Mouse (Mus musculus) heart, embryonic 14.5 days (tissue): ENCODE measurements at regions not wholly inside any gene's neighbourhood (a gene's known extent, or its start where the extent isn't known, plus 50 kb on each side); places are given as distances from the start of the nearest gene placed in this dataset.

Experiments used
- ATAC-seq: fragments of 200-750 bp; cut with Nextera tagmentation; 2 replicates; pipeline ENCODE4 v1.8.0; 2017; ENCODE audit warnings: low read depth, moderate TSS enrichment; ENCODE audit not compliant: insufficient number of reproducible peaks, insufficient read depth, low FRiP score
- H3K27ac ChIP-seq, 2 experiments: fragments of 200-500 bp in 1 of 2; fragments of 300-500 bp in 1 of 2; sonication (generic) in 1 of 2; replicated peaks in 1 of 2; 2 replicates each; pipeline ENCODE4 v1.5.1; 2012 to 2014; ENCODE audit warnings: low read depth in 2 of 2, low read length in 2 of 2, control low read depth in 1 of 2, mild to moderate bottlenecking in 1 of 2, mixed read lengths in 1 of 2; ENCODE audit not compliant: control insufficient read depth in 1 of 2, insufficient read depth in 1 of 2
- H3K27me3 ChIP-seq: fragments of 300-500 bp; sonication (generic); 2 replicates; pipeline ENCODE4 v1.6.1; 2014; ENCODE audit warnings: mild to moderate bottlenecking, low read length, control low read depth; ENCODE audit not compliant: control insufficient read depth, insufficient read depth
- H3K36me3 ChIP-seq: fragments of 300-500 bp; sonication (generic); 2 replicates; pipeline ENCODE4 v1.6.1; 2014; ENCODE audit warnings: mild to moderate bottlenecking, control low read depth, low read length, mixed read lengths; ENCODE audit not compliant: control insufficient read depth, insufficient read depth
- H3K4me1 ChIP-seq, 2 experiments: fragments of 200-500 bp in 1 of 2; fragments of 300-500 bp in 1 of 2; sonication (generic) in 1 of 2; 2 replicates each; pipeline ENCODE4 v1.6.1; 2012 to 2014; ENCODE audit warnings: low read length in 2 of 2, control low read depth in 1 of 2, mixed read lengths in 1 of 2; ENCODE audit not compliant: control insufficient read depth in 2 of 2, insufficient read depth in 2 of 2
- H3K4me2 ChIP-seq: fragments of 300-500 bp; sonication (generic); 2 replicates; pipeline ENCODE4 v1.6.1; 2014; ENCODE audit warnings: mild to moderate bottlenecking, low read length
- H3K4me3 ChIP-seq, 2 experiments: fragments of 200-500 bp in 1 of 2; fragments of 300-500 bp in 1 of 2; sonication (generic) in 1 of 2; 2 replicates each; pipeline ENCODE4 v1.5.1; 2012 to 2014; ENCODE audit warnings: low read length in 2 of 2, mild to moderate bottlenecking in 2 of 2, control low read depth in 1 of 2, low read depth in 1 of 2, moderate library complexity in 1 of 2; ENCODE audit not compliant: control insufficient read depth in 1 of 2, insufficient read depth in 1 of 2
- H3K9ac ChIP-seq: fragments of 300-500 bp; sonication (generic); 2 replicates; pipeline ENCODE4 v1.6.1; 2014; ENCODE audit warnings: mild to moderate bottlenecking, low read length
- H3K9me3 ChIP-seq: fragments of 300-500 bp; sonication (generic); 2 replicates; pipeline ENCODE4 v1.6.1; 2016; ENCODE audit warnings: low read length, control low read depth; ENCODE audit not compliant: control insufficient read depth
- WGBS: fragments of 180-500 bp; shearing (Covaris S2); extraction: QIAGEN DNeasy Blood & Tissue Kit; methylation state at CpG from one replicate; pipeline ENCODE4 v1.1.7; 2014; 5-methylcytosine and 5-hydroxymethylcytosine counted together

DNA sequence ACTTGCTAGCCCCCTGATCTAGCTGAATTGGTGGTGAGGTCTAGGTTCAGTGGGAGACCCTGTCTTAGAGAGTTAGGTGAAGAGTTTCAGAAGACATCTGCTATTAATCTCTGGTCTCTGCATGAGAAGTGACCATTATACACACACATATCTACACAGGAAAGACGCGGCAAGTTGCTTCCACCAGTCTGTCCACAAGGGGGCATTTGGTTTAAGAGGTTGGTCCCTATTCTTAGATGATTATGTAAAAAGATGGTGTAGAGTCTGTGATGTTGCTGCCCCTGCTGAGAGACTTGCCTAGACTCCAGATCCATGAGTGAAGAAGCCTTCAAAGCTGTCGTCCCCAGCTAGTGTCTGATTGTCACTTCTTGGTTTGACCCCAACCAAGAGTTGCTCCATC, 425.5 kb downstream of the Etnk1 start:
- no peak overlapping the region for H3K4me2 ChIP-seq
- no peaks in the 10 kb centered on the region for H3K36me3 ChIP-seq
- H3K27ac ChIP-seq: no peak overlapping the region
- H3K9ac ChIP-seq: no peak overlapping the region
- no peaks in the 10 kb centered on the region for H3K27me3 ChIP-seq
- ATAC-seq: no peak
- no peaks in the 10 kb centered on the region for H3K9me3 ChIP-seq
- 89% methylated on average over 3 of the region's 3 CpGs for WGBS
- no peak overlapping the region for H3K4me3 ChIP-seq
- H3K4me1 ChIP-seq: no peaks in the 10 kb centered on the region

DNA sequence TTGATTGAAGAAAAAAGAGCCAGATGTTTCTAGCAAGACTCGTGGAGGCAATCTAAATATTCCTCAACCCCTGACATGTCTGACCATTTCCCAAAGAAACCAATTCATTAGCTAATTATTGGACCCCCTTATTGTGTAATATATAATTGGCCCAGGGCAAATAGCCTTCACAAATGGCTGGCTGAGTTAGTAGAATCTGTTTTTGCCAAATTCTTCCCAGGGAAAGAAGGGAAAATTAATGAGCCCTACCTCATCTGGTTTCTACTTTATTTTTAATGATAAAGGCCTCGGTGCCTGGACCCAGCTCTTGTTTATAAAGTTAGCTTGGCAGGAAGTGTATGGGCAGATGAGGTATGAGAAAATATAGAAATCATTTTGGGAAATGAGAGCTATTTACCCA, 428.5 kb downstream of the Etnk1 start:
- no peak overlapping the region for H3K27ac ChIP-seq
- WGBS: 55% methylated on average over 2 of the region's 2 CpGs

DNA sequence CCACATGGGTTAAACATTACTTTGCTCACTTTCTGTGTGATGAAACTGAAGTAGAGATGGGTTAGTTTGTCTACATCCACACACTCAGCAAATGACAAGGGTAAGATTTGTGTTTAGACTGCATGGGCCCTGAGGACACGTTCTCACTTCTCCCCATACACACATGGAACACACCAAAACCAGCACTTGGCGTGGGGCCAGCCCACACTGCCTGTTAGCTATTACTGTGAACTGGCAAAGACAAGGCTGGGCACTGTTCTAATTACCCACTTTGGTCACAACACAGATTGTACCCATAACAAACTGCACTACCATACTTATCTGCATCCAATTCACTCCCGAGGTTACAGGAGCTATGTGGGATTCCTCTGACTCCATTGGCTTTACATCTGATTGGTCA, 430.4 kb downstream of the Etnk1 start:
- Histone ChIP-seq H3K4me1 (no peaks in the 10 kb centered on the region), H3K9ac (no peak overlapping the region), H3K4me2 (no peak overlapping the region), H3K4me3 (no peak overlapping the region), H3K9me3 (no peaks in the 10 kb centered on the region), H3K36me3 (no peaks in the 10 kb centered on the region), H3K27me3 (no peaks in the 10 kb centered on the region), H3K27ac (no peak overlapping the region)
- whole genome bisulfite sequencing: 86% methylated on average over 3 of the region's 3 CpGs
- ATAC-seq: no peak

More for the DNA sequence above, 428.5 kb downstream of the Etnk1 start:
- Histone ChIP-seq H3K9ac (no peak overlapping the region), H3K9me3 (no peaks in the 10 kb centered on the region), H3K27me3 (no peaks in the 10 kb centered on the region), H3K4me2 (no peak overlapping the region), H3K36me3 (no peaks in the 10 kb centered on the region), H3K4me3 (no peak overlapping the region), H3K4me1 (no peaks in the 10 kb centered on the region)
- no peak for ATAC-seq

- Histone ChIP-seq H3K4me2 (no peak overlapping the region), H3K4me1 (no peaks in the 10 kb centered on the region), H3K9me3 (no peaks in the 10 kb centered on the region), H3K27me3 (no peaks in the 10 kb centered on the region), H3K9ac (no peak overlapping the region), H3K4me3 (no peak overlapping the region), H3K36me3 (no peaks in the 10 kb centered on the region), H3K27ac (no peak overlapping the region)
- ATAC-seq: no peak
- 38% methylated on average over 4 of the region's 4 CpGs for WGBS
Measured at GRCm38 (mm10) chr6:143598916-143599315, 431.9 kb downstream of the Etnk1 start.

- ATAC-seq: no peak
- WGBS: 70% methylated on average over 1 of the region's 1 CpGs
Measured at GRCm38 (mm10) chr6:143609100-143609499, 442.1 kb downstream of the Etnk1 start.

DNA sequence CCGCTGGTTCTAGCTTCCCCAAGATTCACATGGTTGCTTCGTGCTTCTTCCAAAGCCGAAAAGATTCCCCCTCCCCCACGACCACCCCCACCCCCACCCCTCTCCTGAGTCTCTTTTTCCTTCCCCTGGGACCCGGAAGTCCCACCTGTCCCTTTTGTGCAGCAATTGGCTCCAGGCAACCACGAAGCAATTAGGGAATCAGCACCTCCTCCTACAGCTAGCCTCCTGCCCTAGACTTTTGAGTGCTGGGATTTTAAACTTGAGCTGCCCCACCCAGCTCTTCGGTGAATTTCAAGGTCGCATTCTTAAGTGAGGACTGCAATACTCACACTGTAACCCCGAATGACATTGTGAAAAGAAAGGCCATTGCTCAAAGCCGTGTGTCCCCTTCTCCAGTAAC, 445.9 kb downstream of the Etnk1 start:
- H3K27me3 ChIP-seq: no peaks in the 10 kb centered on the region
- H3K4me1 ChIP-seq: no peaks in the 10 kb centered on the region; a peak in 1 of 4 replicates
- H3K27ac ChIP-seq: no peak overlapping the region
- no peak overlapping the region for H3K9ac ChIP-seq
- no peak overlapping the region for H3K4me3 ChIP-seq
- no peak overlapping the region for H3K4me2 ChIP-seq
- H3K9me3 ChIP-seq: no peaks in the 10 kb centered on the region
- H3K36me3 ChIP-seq: no peaks in the 10 kb centered on the region
- no peak for ATAC-seq
- 65% methylated on average over 10 of the region's 10 CpGs for WGBS

More at GRCm38 (mm10) chr6:143609100-143609499, 442.1 kb downstream of the Etnk1 start:
- Histone ChIP-seq H3K36me3 (no peaks in the 10 kb centered on the region), H3K9ac (no peak overlapping the region), H3K27me3 (no peaks in the 10 kb centered on the region), H3K9me3 (no peaks in the 10 kb centered on the region), H3K4me3 (no peak overlapping the region), H3K27ac (no peak overlapping the region), H3K4me2 (no peak overlapping the region), H3K4me1 (no peaks in the 10 kb centered on the region)

GRCm38 (mm10) chr6:143614431-143614987, 447.5 kb downstream of the Etnk1 start:
- WGBS: 74% methylated on average over 11 of the region's 11 CpGs
- H3K4me1 ChIP-seq: no peaks in the 10 kb centered on the region; a peak in 1 of 4 replicates

DNA sequence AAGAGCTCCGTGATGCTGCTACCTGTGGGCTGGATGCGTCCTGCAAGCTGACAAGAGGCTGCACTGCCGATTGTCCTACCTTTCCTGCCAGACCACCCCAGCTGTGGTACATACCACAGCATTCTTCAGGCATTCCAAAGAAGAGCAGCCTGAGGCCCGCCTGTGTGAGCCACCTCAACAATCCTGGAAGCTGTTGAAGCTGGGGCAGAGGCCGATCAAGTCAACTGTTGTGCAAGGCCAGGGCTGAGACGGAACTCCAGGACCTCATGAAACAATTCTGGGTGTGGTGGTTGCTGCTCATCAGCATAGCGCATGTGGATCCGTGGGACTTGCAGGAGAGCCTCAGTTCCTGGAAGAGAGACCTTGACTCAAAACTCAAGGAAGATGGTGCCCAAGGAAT, 448.3 kb downstream of the Etnk1 start:
- Histone ChIP-seq H3K9me3 (no peaks in the 10 kb centered on the region), H3K27ac (no peak overlapping the region), H3K4me3 (no peak overlapping the region), H3K36me3 (no peaks in the 10 kb centered on the region), H3K27me3 (no peaks in the 10 kb centered on the region), H3K9ac (no peak overlapping the region), H3K4me1 (no peaks in the 10 kb centered on the region; a peak in 1 of 4 replicates), H3K4me2 (no peak overlapping the region)
- ATAC-seq: no peak
- 58% methylated on average over 8 of the region's 8 CpGs for WGBS

More at GRCm38 (mm10) chr6:143614431-143614987, 447.5 kb downstream of the Etnk1 start:
- H3K27me3 ChIP-seq: no peaks in the 10 kb centered on the region
- H3K36me3 ChIP-seq: no peaks in the 10 kb centered on the region
- no peak for ATAC-seq
- no peak overlapping the region for H3K27ac ChIP-seq
- no peaks in the 10 kb centered on the region for H3K9me3 ChIP-seq
- H3K9ac ChIP-seq: no peak overlapping the region
- H3K4me3 ChIP-seq: no peak overlapping the region
- H3K4me2 ChIP-seq: no peak overlapping the region
